Mouse (Mus musculus) kidney, postnatal 14 days (tissue): ENCODE measurements around the gene Olfr484.
"Not testable (repeated sequence)": the region's sequence is repeated elsewhere in the genome, so short reads cannot be mapped to it uniquely, and the experiment has no call there.

Experiments
- DNase-seq: peaks from one replicate; pipeline ENCODE4 v3.0.0; 2022; ENCODE audit warnings: mixed read lengths

Gene Olfr484

GRCm38 (mm10) chr7:108127349-108127748 lies at the start of gene Olfr484:
Gene Olfr484 (minus strand): TSS chr7:108127449.
- no peak for DNase-seq

- DNase-seq = not testable (repeated sequence)
Measured at GRCm38 (mm10) chr7:108172642-108173041, 45.4 kb upstream of the Olfr484 start, which contains the start of gene Olfr486. Gene Olfr486 (minus strand): TSS chr7:108172742.

- DNase-seq = no peak
Measured at GRCm38 (mm10) chr7:108159771-108160170, 32.5 kb upstream of the Olfr484 start, which contains the start of gene Olfr485. Gene Olfr485 (minus strand): TSS chr7:108159871.

GRCm38 (mm10) chr7:108121416-108121815 lies 5.8 kb downstream of the Olfr484 start:
- DNase-seq = no peak

GRCm38 (mm10) chr7:108120681-108121080 lies 6.6 kb downstream of the Olfr484 start:
- no peak for DNase-seq

GRCm38 (mm10) chr7:108100549-108100948 lies 26.7 kb downstream of the Olfr484 start, which contains the start of gene Olfr483:
Gene Olfr483 (plus strand): TSS chr7:108100849.
- no peak for DNase-seq

GRCm38 (mm10) chr7:108097486-108097885 lies 29.8 kb downstream of the Olfr484 start, which contains the start of gene Olfr482:
Gene Olfr482 (minus strand): TSS chr7:108097586.
- no peak for DNase-seq

GRCm38 (mm10) chr7:108079555-108079954 lies 47.7 kb downstream of the Olfr484 start, which contains the start of gene Olfr481:
Gene Olfr481 (plus strand): TSS chr7:108079855.
- DNase-seq = no peak
